Mouse (Mus musculus) left cerebral cortex, adult 8-10 months (tissue): ENCODE results near the gene Cenpq. TPM values are rescaled to one million over a fixed set of nuclear protein-coding genes. Genes with fewer than 3 reads are reported as not detected.
A peak's percentile ranks its signal among the peaks of the same experiment; 100 is the strongest.

Source experiments
- DNase-seq, 2 experiments: peaks; one replicate each; pipeline ENCODE4 v3.0.0; 2022; ENCODE audit warnings: low spot score in 2 of 2
- total RNA-seq, 4 experiments: library from RNA; stranded (reverse); gene quantifications; 2 replicates each; pipeline ENCODE4 v1.2.4; 2022

Cenpq gene
- 1 to 10 TPM; 3.8 to 4.7 (median 4.3) TPM for total RNA-seq

DNA sequence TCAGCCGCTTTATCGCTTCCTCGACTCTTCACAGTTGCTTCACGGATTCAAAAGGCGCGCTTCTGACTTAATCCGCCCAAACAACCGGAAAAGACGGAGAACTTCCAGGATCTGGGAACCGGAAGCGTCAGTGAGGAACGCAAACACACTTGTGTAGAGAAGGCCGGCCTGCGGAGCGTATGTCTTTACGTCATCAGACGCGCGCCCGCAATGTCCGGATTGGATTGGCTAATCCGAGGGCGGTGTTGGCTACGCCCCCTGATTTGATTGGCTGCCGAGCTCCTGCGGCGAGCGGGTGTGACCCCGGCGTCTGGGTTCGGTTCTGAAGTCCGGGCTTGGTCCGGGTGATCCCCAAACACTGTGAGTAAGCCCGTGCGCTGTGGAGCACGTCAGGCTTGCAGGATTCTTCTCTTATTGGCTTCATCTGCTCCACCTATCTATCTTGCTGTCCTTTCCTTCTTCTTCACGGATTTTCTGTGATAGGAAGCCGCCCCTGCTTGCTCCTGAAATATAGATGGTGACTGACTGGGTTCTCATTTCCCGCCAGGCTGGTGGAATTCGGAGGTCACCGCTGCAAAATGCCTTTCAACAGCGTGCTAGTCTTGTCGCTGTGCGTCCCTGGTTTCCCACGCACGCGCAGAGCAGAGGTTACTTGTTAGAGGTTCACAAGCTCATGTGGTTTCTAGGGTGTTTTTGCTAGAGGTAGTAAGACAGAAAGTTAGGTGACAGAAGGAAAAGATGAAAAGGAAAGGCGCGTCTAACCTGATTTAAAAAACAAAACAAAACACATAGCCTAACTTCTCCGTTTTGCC, at the start of gene Cenpq, which contains the start of gene Mut:
Gene Cenpq (minus strand): TSS at position 628 of the 812 bp plus-strand sequence.
Gene Mut (plus strand): TSS at position 266 of the 812 bp plus-strand sequence.
- peak; percentile 98 to 99 for DNase-seq

DNA sequence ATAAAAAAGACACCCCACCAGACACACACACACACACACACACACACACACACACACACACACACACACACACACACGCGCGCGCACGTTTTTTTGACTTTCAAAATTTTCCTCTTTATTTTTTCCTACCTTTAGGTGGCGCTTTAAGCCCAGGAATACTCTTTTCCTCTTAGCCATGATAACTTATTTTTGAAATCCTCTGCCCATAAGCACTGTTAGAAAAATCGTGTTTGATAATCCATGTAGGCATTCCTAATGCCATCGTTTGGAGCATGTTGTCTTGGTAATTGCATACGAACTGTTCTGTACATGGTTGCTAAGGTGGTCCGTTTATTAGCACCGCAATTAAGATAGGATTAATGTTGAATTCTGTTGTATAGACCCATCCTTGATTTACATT, 43.1 kb upstream of the Cenpq start:
- DNase-seq, result no peak

DNA sequence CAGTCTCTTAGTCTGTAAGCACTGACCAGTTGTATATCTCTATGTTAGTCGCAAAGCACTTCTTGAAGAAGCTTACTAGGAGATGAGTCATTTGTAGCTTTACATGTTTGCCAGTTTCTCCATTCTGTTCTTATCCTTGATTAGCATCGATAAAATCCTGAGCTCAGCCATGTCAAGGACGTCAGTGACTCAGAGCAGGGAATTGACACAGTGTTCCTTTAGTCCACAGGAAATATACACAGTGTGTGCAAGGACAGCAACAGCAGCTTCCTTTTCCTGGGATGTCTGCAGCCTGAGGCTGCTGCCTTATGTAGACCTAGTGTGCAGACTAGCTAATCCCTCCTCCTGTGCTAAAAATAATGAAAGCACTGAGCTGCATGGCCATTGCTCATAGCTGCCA, 13.7 kb upstream of the Cenpq start:
- no peak for DNase-seq

DNA sequence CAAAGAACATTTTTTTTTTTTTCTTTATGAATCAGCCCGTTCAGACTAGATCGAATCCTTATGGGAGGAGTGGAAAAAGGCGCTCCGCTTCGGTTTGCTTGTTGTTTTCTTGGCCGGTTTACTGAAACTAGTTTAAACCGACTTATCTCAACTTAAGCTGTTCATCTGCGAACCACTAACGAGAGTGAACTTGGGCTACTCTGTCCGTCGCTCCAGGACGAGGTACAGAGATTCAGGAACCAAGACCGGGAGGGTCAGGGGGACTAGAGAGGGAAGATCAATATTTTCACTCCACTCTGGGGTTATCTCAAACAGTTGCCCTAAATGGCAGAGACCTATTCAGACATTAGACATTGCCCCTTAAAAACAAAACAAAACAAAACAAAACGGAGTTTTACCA, 862 bp downstream of the Cenpq start:
- DNase-seq, result peak in 1 of 2 experiments; percentile 3

DNA sequence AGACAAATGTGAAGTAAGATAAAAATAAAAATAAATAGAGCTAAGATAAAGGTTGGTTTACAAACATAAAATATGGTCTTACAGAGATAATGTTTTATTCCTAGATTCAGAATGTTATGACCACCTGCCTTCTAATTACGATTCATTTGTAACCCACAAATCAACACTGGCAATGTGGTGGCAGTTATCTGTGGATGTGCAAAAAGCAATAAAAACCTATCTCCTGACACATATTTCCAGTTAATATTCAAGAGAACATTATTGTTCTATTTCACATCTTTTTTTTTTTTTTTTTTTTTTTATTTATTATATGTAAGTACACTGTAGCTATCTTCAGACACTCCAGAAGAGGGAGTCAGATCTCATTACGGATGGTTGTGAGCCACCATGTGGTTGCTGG, 19.3 kb downstream of the Cenpq start:
- DNase-seq, result no peak

GRCm38 (mm10) chr17:40914250-40914649, 20.6 kb downstream of the Cenpq start, which contains the start of gene Glyatl3:
TSS of gene Glyatl3 (minus strand) at chr17:40914350.
- DNase-seq, result no peak

GRCm38 (mm10) chr17:40904721-40905154, 30.1 kb downstream of the Cenpq start:
- no peak for DNase-seq

DNA sequence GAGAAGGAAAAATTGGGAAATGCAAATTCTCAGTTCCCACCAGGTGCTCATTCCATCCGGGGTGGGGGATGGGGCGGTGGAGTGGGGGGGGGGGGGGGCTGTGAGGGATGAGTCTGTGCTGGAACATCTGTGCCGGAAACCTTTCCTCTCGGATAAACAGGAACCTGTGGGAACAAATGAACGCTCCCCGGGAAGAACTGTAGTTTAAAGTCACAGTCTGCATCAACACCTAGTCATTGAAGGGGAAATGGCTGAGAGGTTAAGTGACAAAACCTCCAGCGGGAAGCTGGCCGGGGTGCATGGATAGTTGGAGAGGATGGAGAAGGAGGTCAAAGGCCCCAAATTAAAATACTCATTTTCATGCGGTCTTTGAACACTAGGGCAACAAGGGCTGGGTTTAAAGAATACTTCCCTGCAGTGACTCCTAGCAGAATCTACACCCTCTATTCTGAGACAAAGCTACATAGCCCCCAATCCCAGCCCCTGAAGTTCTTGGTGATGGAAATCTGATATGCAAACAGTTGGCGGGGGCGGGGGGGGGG, 30.7 kb downstream of the Cenpq start:
- no peak for DNase-seq

GRCm38 (mm10) chr17:40903345-40903744, 31.5 kb downstream of the Cenpq start:
- DNase-seq, result no peak

GRCm38 (mm10) chr17:40899783-40900363, 35.0 kb downstream of the Cenpq start:
- no peak for DNase-seq

GRCm38 (mm10) chr17:40896863-40897262, 38.0 kb downstream of the Cenpq start:
- DNase-seq, result no peak

GRCm38 (mm10) chr17:40887849-40888536, 46.9 kb downstream of the Cenpq start:
- no peak for DNase-seq

DNA sequence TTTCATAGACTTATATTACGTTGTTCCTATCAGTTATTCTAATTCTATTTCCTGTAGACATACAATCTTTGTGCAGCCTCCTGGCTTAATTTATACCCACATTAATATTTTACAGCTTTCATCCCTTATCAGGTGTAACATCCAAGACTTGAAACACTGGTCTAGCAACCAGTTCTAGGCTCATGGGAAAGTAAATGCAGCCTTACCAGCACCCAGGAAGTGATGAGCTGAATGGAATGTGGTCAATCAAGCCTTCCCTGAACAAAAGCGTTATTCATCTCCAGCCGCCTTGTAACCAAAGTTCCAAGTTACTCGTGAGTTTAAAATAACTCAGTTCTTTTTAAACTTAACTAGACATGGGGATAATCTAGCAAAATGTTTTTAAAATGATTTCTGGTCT, 49.7 kb downstream of the Cenpq start:
- DNase-seq, result no peak

- DNase-seq, result no peak
Measured at GRCm38 (mm10) chr17:40882172-40882571, 52.7 kb downstream of the Cenpq start.

DNA sequence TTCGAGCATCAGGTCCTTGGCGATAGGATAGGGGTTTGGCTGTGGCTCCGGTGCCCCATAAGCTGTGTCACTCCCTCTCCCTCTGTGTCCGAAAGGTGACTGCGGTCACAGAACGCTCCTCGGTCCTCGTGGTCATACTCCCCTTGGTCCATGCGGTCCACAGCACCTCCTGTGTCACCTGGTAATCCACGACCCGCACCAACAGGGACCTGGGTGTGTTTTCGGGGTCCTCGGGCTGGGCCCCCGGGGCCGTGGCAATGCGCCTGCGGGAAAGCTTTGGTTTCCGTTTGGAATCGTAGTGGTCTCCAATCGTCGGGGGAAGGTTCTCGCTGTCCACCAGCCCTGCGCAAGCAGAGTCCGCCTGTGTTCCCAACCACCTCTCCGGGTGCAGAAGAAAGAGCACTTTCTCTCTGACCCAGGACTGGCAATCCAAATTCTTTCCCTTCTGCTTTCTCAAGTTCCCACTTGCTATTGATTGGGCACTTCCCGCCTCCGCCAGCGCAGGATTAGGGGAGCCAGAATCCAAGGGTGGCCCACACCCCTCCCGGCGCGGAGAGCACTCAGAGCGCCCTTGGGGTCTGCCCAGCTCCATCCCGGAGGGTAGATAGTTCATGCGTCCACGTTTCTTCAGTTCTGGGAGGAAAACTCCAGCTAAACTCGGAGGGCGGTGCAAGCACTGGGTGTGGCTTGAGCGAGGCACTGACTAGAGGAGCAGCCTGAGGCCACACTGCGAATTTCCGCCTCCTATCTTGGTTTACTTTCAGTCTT, 54.7 kb downstream of the Cenpq start, which contains the start of gene 9130008F23Rik:
Gene 9130008F23Rik (minus strand): TSS at position 636 of the 768 bp plus-strand sequence.
- DNase-seq, result peak in 1 of 2 experiments; percentile 4

DNA sequence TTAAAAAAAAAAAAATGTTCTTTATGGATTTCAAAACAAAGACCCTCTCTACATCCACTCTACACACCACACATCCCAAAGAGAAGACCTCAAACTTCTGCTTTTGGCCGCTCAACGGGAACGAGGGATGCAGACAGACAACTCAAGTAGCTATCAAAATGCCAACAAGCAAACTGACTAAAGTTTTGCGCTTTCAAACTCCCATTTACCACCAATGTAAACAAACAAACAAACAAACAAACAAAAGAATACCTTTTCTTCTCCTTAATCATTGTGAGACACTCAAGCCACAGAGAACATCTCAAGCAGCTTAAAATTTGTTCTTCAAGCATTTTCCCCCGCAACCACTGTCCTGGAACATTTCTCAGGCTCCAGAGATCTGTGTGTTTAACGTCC, 55.3 kb downstream of the Cenpq start:
- no peak for DNase-seq

DNA sequence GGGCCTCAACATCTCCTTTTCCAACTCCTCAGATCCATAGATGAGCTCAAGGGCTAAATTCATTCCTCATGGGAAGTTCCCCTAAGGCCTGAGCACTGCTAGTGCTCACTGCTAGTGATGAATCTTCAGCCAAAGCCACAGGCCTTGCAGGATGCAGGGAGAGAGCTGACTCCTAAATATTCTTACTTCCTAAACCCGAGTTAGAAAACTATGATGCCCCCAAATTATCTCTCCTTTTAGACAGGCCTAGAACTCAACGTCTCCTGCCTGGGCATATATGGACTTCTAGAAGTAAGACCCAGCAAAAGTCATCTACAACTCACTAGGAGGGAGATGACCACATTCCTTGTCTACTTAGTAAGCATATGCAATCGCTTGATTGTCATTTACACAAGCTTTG, 57.1 kb downstream of the Cenpq start:
- no peak for DNase-seq

GRCm38 (mm10) chr17:40875568-40875967, 59.3 kb downstream of the Cenpq start:
- no peak for DNase-seq

DNA sequence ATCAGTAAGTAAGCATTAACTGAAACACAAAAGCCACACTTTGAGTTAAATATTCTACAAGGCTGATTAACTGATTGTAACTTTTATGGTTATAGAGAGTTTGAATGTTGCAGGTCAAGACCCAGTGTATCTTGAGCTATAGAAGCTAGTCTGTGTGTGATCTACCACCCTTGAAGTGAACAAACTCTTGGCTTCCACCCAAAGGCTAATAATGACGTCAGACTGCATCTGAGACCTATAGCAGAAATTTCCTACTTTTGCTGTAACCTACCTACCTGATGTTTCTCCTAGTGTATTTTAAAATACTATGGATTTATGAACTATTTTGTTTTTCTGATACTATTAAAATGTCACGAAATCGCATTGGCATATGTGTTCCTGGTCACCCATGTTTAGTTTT, 60.1 kb downstream of the Cenpq start:
- DNase-seq, result no peak

DNA sequence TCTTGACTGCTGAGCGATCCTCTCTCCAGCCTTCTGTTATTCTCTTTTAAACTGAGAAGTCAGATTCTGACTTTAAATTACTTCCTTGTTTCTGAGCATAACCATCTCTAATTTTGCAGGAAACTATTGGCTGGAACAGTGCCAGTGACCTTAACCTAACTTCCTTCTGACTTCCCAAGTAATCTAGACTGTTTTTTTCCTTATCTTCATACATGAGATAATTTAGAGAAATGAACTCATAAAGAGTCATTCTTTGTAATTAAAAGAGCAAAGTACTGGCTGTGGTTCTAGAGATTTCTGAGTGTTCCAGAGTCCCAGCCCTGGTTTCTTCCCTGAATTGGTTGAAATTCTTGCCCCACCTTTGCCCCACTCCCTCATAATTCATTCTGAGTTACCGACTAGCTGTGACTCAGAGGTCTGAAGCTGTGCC, 61.2 kb downstream of the Cenpq start:
- DNase-seq, result no peak
